Mouse (Mus musculus) myocyte (in vitro differentiated cells): Measurements from ENCODE around the gene T2.

Experiments
- POLR2A ChIP-seq: IDR thresholded peaks from one replicate; pipeline ENCODE4 v1.6.1; 2011; ENCODE audit warnings: low read depth, mild to moderate bottlenecking, control low read depth, moderate library complexity; ENCODE audit not compliant: insufficient read length
- TCF3 ChIP-seq: IDR thresholded peaks from one replicate; pipeline ENCODE4 v1.6.1; 2011; ENCODE audit warnings: low read depth, control low read depth; ENCODE audit not compliant: insufficient read length

- TF ChIP-seq TCF3 (no peak), POLR2A (no peak)
Observed at GRCm38 (mm10) chr17:8377298-8377697, 21.5 kb downstream of the T2 start.
